Mouse (Mus musculus): ENCODE results near the gene Trpt1. TPM values are rescaled to one million over a fixed set of nuclear protein-coding genes. Genes with fewer than 3 reads are reported as not detected.

The Trpt1 gene
- total RNA-seq, 2 experiments from 2014 or later: 18.8 to 19.6 TPM

DNA sequence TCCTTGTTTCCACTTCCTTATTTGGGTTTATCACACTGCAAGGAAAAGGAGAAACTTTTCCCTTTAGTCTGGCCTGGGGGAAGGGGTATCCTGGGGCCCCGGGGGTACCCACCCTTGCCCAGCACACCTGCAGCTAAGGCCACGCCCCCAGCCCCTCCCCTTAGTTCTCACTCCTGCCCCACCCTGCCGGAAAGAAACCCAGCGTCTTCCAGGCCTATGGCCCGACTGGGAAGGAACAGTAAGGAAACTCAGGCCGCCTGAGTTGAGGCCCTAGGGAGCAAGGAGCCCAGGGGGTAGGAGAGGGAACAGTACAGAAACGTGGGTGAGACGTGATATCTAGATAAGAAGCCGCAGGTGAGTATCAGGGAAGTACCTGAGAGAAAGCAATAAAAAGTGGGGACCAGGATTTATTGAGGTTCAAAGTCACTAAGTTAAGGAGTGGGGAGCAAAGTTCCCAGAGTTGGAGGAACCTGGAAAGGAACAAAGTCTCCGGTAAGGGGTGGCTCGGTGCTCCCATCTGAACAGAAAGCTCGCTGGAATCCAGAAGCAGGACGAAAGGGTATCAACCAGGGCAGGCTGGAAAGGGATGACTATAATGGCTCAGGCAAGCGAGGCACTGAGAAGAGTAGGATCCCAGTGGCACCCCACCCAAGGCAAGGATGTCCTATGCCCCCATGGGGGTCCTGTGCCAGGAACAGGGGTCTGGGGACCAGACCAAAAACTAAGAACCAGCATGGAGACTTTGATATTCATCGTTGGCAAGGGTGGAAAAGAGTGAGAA lies 27.2 kb upstream of the Trpt1 start:
- Histone ChIP-seq H3K4me3 (peak overlapping the region; percentile 49), H3K27ac (no peak overlapping the region)
- TF ChIP-seq CTCF (IDR thresholded peaks at IDR 0.05): no peak
- intact Hi-C loops (cut with DNase I): loop anchor here (2.0 kb wide), 1 partner anchor 16 kb away; no protein-coding TSS in a partner anchor
- no peak for DNase-seq (ENCODE audit: extremely low spot score in 1 of 2, low spot score in 2 of 2)

DNA sequence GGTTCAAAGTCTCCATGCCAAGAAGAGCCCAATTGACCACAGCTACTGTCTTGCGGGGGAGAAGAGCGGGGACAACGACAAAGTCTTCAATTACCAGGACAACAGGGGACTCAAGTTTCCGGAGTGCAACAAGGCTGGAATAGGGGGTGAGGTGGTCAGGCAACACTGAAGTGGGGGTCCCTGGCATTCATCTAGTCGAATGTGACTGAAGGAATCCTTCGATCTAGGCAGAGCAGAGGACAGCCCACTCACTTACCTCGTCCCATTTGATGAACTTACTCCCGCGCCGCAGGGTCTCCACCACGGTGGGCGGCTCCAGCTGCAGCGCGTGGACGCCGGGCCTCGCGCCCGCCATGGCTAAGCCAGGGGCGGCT lies 26.7 kb upstream of the Trpt1 start:
- Histone ChIP-seq H3K4me3 (peak overlapping the region; percentile 49), H3K27ac (no peak overlapping the region)
- no peak for TF ChIP-seq CTCF (IDR thresholded peaks at IDR 0.05)
- intact Hi-C loops (cut with DNase I): loop anchor here (2.0 kb wide), 1 partner anchor 16 kb away; no protein-coding TSS in a partner anchor
- no peak for DNase-seq (ENCODE audit: extremely low spot score in 1 of 2, low spot score in 2 of 2)

DNA sequence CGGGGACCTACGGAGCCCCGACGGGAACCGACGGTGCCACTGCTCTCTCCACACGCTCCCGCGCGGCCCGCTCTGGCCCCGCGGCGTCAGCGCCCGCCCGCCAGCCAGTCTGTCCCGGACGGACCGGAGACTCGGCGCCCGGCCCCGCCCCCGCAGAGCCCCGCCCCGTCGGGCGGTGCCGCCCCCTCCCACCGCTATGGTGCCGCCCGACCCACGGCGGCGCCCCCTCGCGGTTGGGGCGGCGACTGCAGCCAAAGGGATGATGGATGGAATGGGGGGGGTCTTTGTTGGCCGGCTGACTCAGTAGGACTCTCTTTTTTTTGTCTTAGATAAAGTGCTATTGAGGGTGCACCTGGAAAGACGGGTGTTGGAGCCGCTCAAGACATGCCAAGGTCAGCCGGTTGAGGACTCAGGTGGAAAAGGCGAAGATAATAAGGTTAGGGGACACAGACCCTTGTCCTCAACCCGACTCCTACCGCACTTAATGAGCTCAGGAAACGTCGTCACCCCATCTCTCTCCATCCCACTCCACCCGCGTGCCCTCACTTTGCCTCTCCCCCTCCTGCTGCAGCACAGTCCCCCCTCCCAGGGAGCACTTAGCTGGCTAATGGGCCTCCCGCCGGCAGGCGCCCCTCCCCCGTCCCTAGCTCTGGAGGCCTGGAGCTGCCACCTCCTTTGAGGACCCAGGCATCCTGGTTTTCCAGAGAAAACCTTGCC lies 26.1 kb upstream of the Trpt1 start:
- intact Hi-C loops (cut with DNase I): loop anchor here (2.0 kb wide), 1 partner anchor 17 kb away; no protein-coding TSS in a partner anchor
- TF ChIP-seq CTCF (IDR thresholded peaks at IDR 0.05): peak; percentile 59

DNA sequence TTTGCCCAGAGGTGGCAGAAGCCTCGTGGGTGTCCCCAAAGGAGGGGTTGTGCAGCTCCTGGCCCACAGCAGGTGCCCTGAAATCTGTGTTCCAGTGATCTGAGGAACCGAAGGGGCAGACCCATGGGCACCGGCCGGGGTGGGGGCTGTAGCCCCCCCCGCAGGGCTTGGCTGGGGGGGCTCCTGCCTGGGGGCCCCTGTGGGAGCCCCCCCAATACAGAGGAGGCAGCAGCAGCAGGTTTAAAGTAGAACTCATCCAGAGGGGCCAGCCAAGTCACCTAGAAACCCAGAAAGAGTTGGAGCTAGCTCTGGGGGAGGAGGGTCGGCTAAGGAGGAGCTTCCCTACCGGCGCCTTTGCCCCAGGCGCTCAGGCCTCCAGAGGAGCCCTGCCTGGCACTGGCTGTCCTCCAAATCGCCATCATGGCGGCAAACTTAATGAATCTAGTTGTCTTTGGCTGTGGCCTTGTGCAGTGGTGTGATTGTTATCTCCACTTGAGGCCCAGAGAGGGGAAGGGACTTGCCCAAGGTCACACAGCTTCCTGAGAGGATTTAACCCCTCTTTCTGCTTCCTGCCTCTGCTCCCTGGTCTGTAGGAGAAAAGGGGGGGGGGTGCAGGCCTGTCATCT lies 25.4 kb upstream of the Trpt1 start:
- no peak for TF ChIP-seq CTCF (IDR thresholded peaks at IDR 0.05)
- Histone ChIP-seq H3K27ac (no peak overlapping the region), H3K4me3 (no peak overlapping the region)
- DNase-seq (ENCODE audit: extremely low spot score in 1 of 2, low spot score in 2 of 2): no peak
- intact Hi-C loops (cut with DNase I): no loop called here

More for the DNA sequence above, 26.1 kb upstream of the Trpt1 start:
- DNase-seq (ENCODE audit: extremely low spot score in 1 of 2, low spot score in 2 of 2): peak; percentile 51 to 54
- Histone ChIP-seq H3K4me3 (peak overlapping the region; percentile 49), H3K27ac (no peak overlapping the region)

DNA sequence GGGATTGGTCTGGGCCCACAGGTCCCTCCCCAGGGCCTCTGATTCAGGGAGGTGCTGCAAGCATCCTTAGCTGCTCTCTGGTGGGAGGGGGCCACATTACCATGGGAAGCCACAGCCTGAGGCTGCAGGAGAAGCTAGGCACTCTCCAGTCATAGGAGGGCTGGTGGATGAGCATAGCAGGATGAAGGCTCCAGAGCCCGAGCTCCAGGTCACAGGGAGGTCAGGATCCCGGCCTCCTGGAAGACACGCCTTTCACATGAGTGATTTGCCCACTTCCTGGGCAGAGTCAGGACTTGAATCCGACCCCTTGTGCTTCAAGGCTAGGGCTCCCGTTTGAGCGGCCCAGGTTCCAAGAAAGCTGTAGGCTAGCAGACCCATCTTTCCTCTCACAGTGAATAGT lies 24.3 kb upstream of the Trpt1 start:
- intact Hi-C loops (cut with DNase I): no loop called here

DNA sequence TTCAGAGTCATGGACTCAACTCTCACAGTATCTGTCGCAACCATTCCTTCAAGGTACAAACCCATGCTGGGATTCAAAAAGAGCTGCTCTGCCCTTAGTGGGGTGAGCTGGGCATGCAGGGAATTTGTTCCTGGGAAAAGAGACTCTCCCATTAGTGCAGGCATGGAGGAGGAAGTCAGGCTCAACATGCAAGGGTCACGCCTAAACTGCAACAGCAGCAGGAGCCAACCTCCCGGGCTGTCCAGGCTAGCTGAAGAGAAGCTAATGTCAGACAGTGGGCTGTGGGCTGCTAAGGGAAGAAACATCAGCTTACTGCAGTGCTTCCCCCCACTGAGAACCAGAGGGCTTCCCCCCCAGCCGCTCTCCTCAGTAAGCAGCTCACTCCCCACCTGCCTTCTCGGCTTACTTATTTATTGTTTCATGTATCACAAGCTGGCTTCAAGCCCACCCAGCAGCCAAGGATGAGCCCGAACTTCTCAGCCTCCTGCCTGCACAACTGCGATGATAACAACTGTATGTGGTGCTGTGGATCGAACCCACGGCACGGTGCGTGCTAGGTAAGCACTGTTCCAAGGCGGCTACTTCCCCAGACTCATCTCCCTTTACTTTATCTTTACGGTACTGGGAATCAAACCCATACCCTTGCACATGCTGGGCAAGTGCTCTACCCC lies 23.5 kb upstream of the Trpt1 start:
- Histone ChIP-seq H3K27ac (no peak overlapping the region), H3K4me3 (no peak overlapping the region)
- no peak for DNase-seq (ENCODE audit: extremely low spot score in 1 of 2, low spot score in 2 of 2)
- TF ChIP-seq CTCF (IDR thresholded peaks at IDR 0.05): no peak
- intact Hi-C loops (cut with DNase I): no loop called here

More for the DNA sequence above, 24.3 kb upstream of the Trpt1 start:
- no peak for TF ChIP-seq CTCF (IDR thresholded peaks at IDR 0.05)
- Histone ChIP-seq H3K27ac (no peak overlapping the region), H3K4me3 (no peak overlapping the region)
- no peak for DNase-seq (ENCODE audit: extremely low spot score in 1 of 2, low spot score in 2 of 2)

DNA sequence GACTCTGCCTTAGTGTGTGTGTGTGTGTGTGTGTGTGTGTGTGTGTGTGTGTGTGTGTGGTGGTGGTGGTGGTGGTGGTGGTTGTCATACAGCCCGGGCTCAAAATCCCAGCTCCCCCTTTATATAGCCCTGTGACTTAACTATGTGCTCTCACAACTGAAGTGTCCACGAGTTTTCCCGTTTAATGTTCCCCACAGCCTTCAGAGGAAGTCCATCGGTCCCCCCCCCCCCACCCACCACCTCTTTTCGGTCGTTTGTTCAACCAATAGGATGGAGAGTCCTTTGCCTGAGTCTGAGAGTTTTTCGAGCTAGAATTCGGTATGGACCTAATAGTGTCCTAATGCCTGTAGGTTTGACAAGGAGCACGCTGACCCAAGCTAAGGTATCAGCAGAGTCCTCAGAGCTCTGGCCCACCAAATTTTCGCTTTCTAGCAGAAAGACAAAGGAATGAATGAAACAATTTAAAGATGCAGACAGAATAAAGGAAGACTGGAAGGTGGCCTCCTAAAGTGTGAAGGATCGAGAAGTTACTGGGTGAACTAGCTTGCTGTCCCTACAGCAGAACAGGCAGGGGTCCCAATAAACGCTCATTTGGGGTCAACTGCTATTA lies 22.2 kb upstream of the Trpt1 start:
- DNase-seq (ENCODE audit: extremely low spot score in 1 of 2, low spot score in 2 of 2): no peak
- no peak for TF ChIP-seq CTCF (IDR thresholded peaks at IDR 0.05)
- intact Hi-C loops (cut with DNase I): no loop called here
- Histone ChIP-seq H3K4me3 (peak overlapping the region; percentile 92), H3K27ac (no peak overlapping the region; the same call in 1 of the 2 replicates)

DNA sequence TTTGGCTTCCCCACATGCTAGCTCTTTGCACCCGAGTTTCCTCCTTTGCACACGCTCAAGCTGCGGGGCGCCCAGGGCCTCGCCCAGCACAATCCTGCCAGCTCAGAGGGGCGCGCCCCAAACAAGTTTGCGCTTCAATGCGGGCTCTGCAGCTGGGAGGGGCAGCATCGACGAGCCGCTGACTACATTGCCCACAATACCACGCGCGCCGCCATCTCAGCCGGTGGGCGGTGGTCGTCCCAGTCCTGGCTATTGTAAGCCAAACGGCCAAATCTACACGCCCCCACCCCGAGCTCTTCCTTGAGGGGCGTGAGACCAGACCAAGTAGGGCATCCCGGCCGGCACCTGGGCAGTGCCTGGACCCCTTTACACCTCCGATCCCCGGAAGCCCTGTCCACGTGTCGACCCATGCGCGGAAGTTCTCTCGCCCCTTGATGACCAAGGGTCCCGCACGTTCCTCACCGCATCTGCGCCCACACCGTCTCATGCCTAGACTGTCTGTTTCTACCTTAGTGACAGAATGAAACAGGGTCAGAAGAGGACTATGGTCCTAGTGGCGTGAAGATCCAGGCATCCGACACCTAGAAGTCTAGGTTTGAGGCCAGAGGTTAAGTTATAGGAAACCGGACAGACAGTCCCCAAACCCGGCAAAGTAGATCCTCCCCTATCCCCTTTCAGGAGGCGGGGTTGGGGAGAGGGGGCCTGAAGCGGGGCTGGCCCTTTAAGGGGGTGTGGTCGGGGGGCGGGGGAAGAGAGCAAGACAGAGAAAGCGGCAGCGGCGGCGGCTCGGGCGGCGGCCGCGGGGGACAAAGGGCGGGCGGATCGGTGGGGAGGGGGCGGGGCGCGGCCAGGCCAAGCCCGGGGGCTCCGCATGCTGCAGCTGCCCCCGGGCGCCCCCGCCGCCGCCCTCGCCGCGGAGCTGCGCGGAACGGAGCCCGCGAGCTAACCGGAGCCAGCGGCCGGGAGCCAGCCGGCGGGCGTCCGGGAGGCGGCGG lies 21.4 kb upstream of the Trpt1 start, which contains the start of gene Ppp1r14b:
Gene Ppp1r14b, plus strand, starts transcription at position 758 of the 995 bp plus-strand sequence.
- peak; percentile 72 to 76 for DNase-seq (ENCODE audit: extremely low spot score in 1 of 2, low spot score in 2 of 2)
- TF ChIP-seq CTCF (IDR thresholded peaks at IDR 0.05): no peak
- peak within 1 kb of the TSS; percentile 80 for H3K27ac ChIP-seq
- H3K4me3 ChIP-seq: peak within 1 kb of the TSS; percentile 92
- intact Hi-C loops (cut with DNase I): loop anchor here (5.0 kb wide), 1 partner anchor 32 kb away; the partner anchor contains the start of genes Bad and Gpr137

DNA sequence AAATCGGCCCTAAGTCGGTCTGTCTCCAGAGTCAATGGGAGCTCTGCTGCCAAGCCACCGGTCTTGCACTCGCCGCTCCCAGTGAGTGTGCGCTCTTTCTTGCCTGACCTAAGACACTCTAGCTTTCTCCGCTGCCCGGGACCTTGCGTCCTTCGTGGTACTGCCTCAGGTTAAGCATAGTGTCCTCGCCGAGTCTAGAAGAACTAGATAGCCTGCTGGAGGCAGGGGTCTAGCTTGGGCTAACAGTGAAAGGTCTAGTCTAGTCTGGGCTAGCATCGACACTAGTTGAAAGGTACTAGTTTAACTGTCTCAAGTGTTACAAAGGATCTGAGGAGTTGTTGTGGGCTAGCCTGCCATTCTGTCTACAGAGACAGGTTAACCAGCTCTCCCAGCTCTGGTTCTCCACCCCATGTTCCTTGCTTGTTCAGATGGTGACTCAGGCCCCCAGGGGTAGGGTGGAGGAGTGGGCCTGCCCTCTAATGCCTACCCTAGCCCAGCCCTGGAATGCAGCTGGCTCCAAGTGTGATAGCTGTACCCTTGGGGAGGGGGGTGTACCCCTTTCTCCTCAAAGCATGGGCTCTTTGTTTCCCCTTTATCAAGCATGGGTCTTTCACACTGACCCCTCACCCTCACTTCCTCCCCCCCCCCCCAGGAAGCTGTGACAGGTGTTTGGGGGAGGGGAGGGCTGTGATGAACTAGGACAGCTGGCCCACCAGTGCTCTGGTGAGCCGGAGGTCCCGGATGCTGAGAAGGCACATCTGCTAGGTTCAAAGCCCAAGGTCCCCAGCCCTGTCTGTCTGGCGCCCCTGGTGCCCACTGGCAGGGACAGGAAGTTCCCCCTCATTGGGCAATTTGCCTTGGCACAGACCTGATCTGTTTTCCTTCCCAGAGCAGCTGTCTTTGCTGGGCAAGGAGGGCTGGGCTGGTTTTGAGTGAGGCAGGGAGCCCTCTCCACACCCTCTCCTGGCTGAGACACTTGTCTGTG lies 20.1 kb upstream of the Trpt1 start, which contains the start of gene Plcb3:
Gene Plcb3, minus strand, starts transcription at position 934 of the 985 bp plus-strand sequence.
- TF ChIP-seq CTCF (IDR thresholded peaks at IDR 0.05): peak; percentile 30
- peak; percentile 43 to 68 for DNase-seq (ENCODE audit: extremely low spot score in 1 of 2, low spot score in 2 of 2)
- intact Hi-C loops (cut with DNase I): loop anchor here (5.0 kb wide), 1 partner anchor 34 kb away; the partner anchor contains the start of genes Bad and Gpr137
- H3K4me3 ChIP-seq: peak within 1 kb of the TSS; percentile 92
- peak within 1 kb of the TSS; percentile 80 for H3K27ac ChIP-seq
